Mouse (Mus musculus) ES-Bruce4 (cell line): ENCODE measurements around the gene Rpl10.

Source experiments
- CTCF ChIP-seq: IDR thresholded peaks from one replicate; pipeline ENCODE4 v1.8.1; 2011; ENCODE audit warnings: low read depth, low read length
- EP300 ChIP-seq: IDR thresholded peaks from 2 replicates; pipeline ENCODE4 v1.6.1; 2011; ENCODE audit warnings: low read depth, low read length; ENCODE audit not compliant: insufficient read depth
- POLR2A ChIP-seq: IDR thresholded peaks from one replicate; pipeline ENCODE4 v1.8.1; 2011; ENCODE audit warnings: low read length; ENCODE audit not compliant: insufficient read depth

DNA sequence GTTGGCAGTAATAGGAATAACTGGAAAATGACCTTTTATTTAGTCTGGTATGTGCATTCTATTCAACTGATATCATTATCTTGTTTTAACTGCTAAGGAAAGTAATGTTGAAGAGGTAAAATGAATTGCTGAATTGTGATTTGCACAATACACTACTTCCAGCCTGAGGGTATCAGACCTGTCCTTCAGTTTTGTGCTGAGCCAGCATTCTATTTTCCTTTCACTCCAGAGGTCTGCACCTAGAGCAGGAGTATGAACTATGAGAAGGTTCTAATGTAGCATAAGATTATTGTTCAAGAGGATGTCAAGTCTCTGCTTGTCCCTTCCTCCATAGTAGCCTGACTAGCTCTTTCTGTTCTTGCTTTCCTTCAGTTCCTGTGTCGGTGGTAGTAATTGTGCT lies 27.7 kb downstream of the Rpl10 start:
- TF ChIP-seq CTCF (no peak), POLR2A (no peak), EP300 (no peak)
